Mouse (Mus musculus) kidney, adult 9 months (tissue): ENCODE results near the gene Ifit3b.
A peak's percentile ranks its signal among the peaks of the same experiment; 100 is the strongest.
"Not testable (repeated sequence)": the region's sequence is repeated elsewhere in the genome, so short reads cannot be mapped to it uniquely, and the experiment has no call there.

Experiments used
- DNase-seq: peaks from one replicate; pipeline ENCODE4 v3.0.0; 2022

Gene Ifit3b

DNA sequence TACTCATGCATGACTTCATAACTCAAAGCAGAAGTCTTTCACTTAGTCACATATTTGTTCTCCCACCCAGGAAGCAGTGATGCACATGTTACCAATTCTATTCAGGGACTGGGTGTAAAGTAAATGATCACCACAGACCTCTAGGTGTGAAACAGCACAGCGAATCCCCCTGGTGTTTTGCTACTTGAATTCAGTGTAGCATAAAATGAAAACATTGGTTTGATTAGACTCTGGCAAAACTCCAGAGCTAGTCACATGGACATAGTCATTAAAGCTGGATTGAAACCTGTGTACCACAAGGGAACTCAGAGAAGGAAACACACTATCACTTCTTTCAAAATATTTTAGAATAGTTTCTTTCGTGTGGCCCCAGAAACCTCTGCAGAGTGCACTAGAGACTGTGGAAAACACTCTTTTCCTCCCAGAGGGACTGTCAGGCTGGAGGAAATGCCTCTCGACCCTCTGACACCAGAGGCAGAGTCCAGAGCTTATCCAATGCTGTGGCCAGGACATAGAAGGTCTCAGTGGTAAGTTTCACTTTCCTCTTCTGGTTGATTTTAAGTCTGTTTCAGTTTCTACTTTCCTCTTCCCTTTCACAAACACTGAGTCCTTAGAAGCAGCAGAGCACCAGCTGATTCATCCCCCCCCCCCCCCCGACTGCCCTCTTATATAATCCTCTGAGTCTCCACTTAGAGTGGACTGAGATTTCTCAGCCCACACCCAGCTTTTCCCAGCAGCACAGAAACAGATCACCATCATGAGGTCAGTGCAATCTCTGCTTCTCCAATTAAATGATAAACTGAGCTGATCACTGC is at the start of gene Ifit3b:
Gene Ifit3b (plus strand): TSS at position 734 of the 815 bp plus-strand sequence.
- DNase-seq = peak; percentile 83

GRCm38 (mm10) chr19:34562556-34562955 is 45.2 kb upstream of the Ifit3b start:
- no peak for DNase-seq

DNA sequence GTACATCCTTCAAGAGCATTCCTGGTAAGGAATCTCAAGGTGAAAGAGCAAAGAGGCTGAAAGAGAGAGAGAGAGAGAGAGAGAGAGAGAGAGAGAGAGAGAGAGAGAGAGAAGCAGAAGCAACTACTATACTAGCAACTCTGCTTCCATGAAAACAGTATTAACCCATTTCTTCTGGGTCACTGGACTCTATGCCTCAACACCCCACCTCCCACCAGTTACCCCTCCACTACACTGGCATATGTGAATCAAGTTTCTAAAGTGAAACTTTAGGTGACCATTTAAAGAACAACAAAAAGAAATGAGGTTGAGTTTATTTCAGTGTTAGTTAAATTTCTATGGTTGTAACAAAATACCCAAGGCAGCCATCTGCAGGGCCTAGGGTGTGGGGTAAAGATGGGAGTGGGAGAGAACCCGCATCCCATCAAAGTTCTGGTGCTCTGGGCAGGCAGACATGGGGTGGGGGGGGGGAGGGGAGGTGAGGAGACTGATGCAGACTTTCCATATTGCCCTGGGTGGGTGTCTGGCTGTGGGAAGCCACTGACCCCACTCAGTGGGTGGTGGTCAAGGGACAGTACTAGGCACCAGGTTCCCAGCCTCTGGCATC is 41.5 kb upstream of the Ifit3b start:
- no peak for DNase-seq

GRCm38 (mm10) chr19:34568988-34569895 is 38.5 kb upstream of the Ifit3b start:
- peak; percentile 76 for DNase-seq

- peak; percentile 43 for DNase-seq
Measured at GRCm38 (mm10) chr19:34569896-34570476, 37.8 kb upstream of the Ifit3b start.

DNA sequence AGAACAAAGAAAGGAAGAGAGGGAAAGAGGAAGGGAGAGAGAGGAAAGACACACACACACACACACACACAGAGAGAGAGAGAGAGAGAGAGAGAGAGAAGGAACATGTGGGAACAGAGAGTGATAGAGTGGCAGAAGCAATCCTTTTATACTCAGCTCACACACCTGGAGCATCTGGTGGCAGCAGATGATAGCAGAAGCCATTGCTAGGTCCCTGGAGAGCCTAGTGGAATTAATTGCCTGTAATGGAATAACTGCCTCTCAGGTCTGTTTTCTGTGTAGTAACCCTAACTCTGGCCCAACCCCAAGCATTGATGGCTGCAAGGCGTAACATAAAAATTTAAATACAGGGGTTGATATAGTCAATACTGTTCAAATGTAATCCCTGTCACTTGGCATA is 36.7 kb upstream of the Ifit3b start:
- no peak for DNase-seq

DNA sequence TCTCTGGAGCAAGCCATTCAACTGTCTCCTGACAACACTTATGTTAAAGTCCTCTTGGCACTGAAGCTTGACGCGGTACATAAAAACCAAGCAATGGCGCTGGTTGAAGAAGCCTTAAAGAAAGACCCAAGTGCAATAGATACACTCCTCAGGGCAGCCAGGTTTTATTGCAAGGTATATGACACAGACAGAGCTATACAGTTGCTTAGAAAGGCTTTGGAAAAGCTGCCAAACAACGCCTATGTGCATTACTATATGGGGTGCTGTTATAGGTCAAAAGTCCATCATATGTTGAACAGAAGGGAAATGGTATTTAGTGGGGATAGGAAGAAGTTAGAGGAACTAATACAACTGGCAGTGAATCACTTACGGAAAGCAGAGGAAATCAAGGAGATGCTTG is 34.1 kb upstream of the Ifit3b start:
- no peak for DNase-seq

GRCm38 (mm10) chr19:34577121-34577520 is 30.6 kb upstream of the Ifit3b start:
- DNase-seq = no peak

GRCm38 (mm10) chr19:34582696-34583095 is 25.1 kb upstream of the Ifit3b start:
- not testable (repeated sequence) for DNase-seq

DNA sequence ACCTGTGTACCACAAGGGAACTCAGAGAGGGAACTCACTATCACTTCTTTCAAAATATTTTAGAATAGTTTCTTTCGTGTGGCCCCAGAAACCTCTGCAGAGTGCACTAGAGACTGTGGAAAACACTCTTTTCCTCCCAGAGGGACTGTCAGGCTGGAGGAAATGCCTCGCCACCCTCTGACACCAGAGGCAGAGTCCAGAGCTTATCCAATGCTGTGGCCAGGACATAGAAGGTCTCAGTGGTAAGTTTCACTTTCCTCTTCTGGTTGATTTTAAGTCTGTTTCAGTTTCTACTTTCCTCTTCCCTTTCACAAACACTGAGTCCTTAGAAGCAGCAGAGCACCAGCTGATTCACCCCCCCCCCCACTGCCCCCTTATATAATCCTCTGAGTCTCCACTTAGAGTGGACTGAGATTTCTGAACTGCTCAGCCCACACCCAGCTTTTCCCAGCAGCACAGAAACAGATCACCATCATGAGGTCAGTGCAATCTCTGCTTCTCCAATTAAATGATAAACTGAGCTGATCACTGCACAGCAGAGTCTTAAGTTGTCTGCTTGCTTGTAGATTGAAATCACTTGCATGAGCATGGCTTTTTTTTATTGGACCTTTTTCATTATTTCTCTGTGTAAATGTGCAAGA is 24.5 kb upstream of the Ifit3b start, which contains the start of gene Ifit3:
Gene Ifit3 (plus strand): TSS at position 406 of the 641 bp plus-strand sequence.
- DNase-seq = peak; percentile 64

DNA sequence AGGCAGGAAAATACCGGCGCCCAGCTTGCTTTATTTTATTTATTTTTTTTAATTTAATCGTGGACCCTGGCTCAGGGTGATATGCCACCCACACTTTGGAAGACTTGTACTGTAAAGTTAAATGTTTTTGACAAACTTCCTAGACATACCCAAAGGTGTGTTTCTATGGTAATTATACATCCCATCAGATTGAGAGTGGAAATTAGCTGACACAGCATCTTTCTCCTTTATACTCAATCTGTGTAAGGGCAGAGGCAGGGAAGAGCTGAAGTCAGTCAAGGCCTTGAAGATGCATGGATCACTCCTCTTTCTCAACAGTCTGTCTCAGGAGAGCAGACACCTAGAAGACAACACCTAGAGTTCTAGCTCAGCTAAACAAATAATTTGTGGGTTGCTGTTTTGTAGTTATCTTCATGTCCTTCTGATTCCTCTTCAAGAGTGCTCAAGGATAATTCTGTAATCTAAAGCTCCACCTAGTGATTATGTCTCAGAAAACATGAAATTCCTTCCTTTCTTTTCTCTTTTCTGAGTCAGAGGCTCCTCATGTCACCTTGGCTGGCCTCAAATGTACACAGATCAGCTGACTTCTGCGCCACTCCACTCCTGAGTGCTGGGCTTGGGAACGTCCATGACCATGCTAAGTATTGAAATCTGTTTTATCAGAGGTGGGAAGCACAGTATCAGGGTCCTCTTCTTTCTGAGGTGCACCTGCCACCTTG is 21.9 kb upstream of the Ifit3b start:
- DNase-seq = not testable (repeated sequence)

GRCm38 (mm10) chr19:34587898-34588692 is 19.7 kb upstream of the Ifit3b start:
- not testable (repeated sequence) for DNase-seq

DNA sequence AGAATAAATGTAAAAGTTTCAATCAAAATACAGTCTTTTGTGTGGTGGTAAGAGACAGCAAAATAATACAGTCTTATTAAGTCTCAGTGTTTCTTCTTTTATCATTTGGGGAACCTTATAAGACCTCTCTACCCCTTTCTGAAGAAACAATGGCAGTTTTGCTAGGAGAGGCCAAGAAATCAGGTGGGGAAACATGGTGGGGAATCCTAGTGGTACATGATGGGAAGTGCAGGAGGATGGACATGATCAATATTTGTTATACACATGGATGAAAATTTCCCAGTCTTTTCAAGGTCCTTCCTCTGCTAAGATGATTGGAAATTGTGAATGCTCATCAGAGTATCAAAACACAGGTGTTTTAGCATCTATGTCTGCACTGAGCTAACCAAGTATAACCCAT is 18.8 kb upstream of the Ifit3b start:
- no peak for DNase-seq

DNA sequence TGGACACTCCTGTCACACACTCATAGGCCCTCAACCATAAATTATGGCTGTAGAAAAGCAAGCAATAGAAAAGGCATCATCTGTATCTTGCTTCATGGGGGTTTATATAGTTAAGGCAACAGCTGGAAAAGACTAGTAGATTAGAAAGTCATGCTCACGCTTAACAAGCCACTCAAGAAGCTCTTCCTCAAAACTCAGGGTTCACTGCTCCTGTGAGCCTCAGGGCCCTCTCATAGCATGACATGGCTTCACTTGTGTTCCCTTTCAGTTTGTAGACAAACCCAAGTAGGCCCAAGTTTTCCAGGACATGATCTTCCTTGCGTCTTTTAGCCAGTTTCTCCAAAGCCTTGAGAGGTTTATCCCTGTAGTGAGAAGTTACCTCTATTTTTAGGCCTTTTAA is 14.3 kb upstream of the Ifit3b start:
- no peak for DNase-seq

GRCm38 (mm10) chr19:34594523-34594922 is 13.2 kb upstream of the Ifit3b start:
- DNase-seq = not testable (repeated sequence)

GRCm38 (mm10) chr19:34596811-34597210 is 11.0 kb upstream of the Ifit3b start:
- no peak for DNase-seq

- peak; percentile 73 for DNase-seq
Measured at GRCm38 (mm10) chr19:34598341-34598740, 9.4 kb upstream of the Ifit3b start.

DNA sequence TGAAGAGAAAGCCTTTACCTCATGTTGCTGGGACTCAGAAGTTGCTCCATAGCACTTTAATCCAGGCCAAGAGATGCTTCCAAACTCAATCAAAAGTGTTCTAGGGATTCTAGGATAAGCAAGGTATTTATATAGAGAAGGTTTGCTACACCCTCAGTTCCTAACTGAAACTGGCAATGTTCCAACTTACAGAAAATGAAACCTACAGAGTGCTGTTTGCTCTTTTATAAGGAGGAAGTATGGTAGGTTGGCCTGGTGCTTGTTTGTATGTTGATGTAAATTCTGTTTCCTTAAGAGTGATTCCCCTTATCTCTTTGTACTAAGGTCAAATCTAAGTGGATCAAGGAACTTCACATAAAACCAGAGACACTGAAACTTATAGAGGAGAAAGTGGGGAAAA is 8.5 kb upstream of the Ifit3b start:
- DNase-seq = not testable (repeated sequence)

GRCm38 (mm10) chr19:34601888-34602287 is 5.9 kb upstream of the Ifit3b start, which contains the start of gene Ifit1bl1:
Gene Ifit1bl1 (minus strand): TSS chr19:34601956.
- not testable (repeated sequence) for DNase-seq

DNA sequence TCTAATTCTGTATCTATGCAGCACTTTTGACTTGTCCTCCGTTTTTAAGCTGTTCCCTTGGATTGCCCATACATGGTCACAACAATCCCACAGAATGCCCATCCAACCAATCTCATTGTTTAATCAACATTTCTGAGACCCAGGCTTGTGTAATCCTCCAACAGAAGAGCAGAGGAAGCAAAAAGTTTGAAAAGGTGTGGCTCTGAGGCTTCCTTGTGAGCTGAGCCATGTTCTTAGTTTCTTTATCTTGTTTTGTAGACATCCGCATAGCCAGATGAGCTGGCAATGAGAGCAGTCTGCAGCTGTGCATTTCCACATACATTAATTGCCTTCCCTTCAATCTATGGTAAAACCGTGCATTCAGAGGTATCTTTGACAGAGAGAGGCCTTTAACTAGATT is 2.3 kb upstream of the Ifit3b start:
- DNase-seq = no peak

GRCm38 (mm10) chr19:34610118-34610517 is 2.3 kb downstream of the Ifit3b start:
- DNase-seq = not testable (repeated sequence)
